Mouse (Mus musculus): ENCODE data around the gene Ankrd63. TPM values are rescaled to one million over a fixed set of nuclear protein-coding genes. Genes with fewer than 3 reads are reported as not detected.

Ankrd63 gene
- polyA plus RNA-seq, 1 experiment: 17.9 TPM

DNA sequence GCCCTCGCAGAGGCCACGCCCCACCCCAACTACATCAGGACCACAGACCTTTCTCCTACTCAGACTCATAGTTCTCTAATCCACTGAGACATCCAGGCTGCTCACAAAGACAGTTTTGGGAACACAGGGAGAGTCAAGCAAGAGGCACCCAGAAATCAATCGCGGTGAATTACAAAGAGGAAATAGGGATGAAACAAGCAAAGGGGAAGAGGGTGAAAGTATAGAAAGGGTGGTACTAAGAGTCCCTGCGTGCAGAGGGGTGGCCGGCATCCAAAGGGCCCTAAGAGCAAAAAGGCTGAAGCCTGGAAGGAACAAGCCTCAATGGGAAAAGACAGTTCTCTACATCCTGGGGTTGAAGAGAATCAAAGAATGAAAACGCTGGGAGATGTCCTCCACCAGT is 40.9 kb upstream of the Ankrd63 start:
- no peak overlapping the region for H3K27ac ChIP-seq (ENCODE audit: insufficient read depth, low read length)
- TF ChIP-seq POLR2A (IDR thresholded peaks at IDR 0.05; ENCODE audit: extremely low read depth, insufficient read depth, low read length) (no peak), CTCF (IDR thresholded peaks at IDR 0.05; ENCODE audit: extremely low read depth, insufficient read depth, low read length) (no peak)

DNA sequence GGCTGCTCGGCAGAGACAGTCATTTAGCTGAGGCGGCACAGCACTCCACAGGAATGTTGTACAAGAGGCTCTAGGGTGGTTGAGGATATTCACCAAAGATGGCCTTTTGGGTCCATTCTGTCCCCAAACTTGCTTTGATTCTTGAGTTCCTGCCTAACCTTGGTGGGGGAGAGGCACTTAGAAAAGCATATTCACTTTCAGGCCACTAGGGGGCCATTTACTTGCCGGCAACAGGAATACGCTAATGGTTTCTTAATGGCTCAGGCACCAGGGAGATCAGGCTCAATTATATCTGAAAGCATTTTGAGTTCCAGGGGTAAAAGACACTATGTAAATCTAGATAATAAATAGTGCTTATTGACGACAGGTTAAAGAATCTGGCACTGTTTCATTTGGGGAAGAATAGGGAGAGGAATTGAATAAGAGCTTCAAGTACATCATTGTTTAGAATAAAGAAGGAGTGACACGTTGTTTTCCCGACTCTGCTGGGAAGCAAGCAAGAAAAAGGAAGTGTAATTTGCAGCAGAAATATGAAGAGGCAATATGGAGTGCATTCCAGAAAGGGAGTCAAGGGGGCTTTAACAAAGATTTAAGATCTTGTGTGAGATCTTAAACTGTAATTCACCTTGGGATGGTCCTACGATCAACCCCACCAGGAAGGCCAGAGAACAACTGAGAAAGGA is 39.6 kb upstream of the Ankrd63 start:
- H3K27ac ChIP-seq (ENCODE audit: insufficient read depth, low read length): no peak overlapping the region
- H3K4me1 ChIP-seq (ENCODE audit: control insufficient read depth, insufficient read depth, low read length): peaks cover 8% of the 10 kb centered on the region
- H3K4me3 ChIP-seq (ENCODE audit: insufficient read depth, low read length): no peak overlapping the region
- peak; percentile 73 for TF ChIP-seq CTCF (IDR thresholded peaks at IDR 0.05; ENCODE audit: extremely low read depth, insufficient read depth, low read length)
- no peak for TF ChIP-seq POLR2A (IDR thresholded peaks at IDR 0.05; ENCODE audit: extremely low read depth, insufficient read depth, low read length)

More for the DNA sequence above, 40.9 kb upstream of the Ankrd63 start:
- H3K4me3 ChIP-seq (ENCODE audit: insufficient read depth, low read length): no peak overlapping the region
- H3K4me1 ChIP-seq (ENCODE audit: control insufficient read depth, insufficient read depth, low read length): peaks cover 12% of the 10 kb centered on the region

DNA sequence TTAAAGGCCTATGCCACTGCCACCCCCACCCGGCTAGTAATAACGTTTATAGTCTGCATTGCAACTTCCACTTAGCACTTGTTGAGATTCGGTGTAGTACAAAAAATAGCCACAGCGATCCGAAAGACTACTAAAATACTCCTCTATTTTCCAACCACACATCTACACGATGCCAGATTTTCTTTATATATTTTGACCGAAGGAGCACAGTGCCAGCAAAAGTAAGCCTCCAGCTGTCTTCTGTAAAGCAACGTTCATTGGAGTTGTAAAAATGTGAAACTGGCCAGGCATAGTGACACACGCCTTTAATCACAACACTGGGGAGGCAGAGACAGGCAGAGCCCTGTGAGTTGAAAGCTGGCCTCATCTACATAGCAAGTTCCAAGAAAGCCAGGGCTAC is 37.4 kb upstream of the Ankrd63 start:
- Histone ChIP-seq H3K27ac (ENCODE audit: insufficient read depth, low read length) (no peak overlapping the region), H3K4me1 (ENCODE audit: control insufficient read depth, insufficient read depth, low read length) (peaks cover 2% of the 10 kb centered on the region), H3K4me3 (ENCODE audit: insufficient read depth, low read length) (no peak overlapping the region)
- TF ChIP-seq CTCF (IDR thresholded peaks at IDR 0.05; ENCODE audit: extremely low read depth, insufficient read depth, low read length) (no peak), POLR2A (IDR thresholded peaks at IDR 0.05; ENCODE audit: extremely low read depth, insufficient read depth, low read length) (no peak)

DNA sequence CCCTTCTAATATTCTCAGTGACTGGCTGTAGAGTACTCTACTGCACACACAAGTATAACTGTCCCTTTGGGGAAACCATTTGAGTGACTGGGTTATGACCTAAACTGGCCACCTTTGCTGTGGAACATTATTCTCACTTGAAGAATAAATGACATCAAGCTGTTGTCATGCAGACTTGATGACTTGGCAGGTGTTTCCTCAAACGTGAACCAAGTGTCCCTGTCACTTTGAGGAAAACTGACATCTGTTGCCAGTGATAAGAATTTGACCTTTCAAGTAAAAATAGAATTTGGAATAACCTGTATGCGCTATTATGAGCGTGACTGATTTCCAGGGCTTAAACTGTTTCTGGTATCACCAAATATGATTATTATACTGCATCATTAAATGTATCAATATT is 36.6 kb upstream of the Ankrd63 start:
- H3K4me1 ChIP-seq (ENCODE audit: control insufficient read depth, insufficient read depth, low read length): peaks cover 2% of the 10 kb centered on the region
- no peak overlapping the region for H3K27ac ChIP-seq (ENCODE audit: insufficient read depth, low read length)
- TF ChIP-seq CTCF (IDR thresholded peaks at IDR 0.05; ENCODE audit: extremely low read depth, insufficient read depth, low read length): no peak
- TF ChIP-seq POLR2A (IDR thresholded peaks at IDR 0.05; ENCODE audit: extremely low read depth, insufficient read depth, low read length): no peak

DNA sequence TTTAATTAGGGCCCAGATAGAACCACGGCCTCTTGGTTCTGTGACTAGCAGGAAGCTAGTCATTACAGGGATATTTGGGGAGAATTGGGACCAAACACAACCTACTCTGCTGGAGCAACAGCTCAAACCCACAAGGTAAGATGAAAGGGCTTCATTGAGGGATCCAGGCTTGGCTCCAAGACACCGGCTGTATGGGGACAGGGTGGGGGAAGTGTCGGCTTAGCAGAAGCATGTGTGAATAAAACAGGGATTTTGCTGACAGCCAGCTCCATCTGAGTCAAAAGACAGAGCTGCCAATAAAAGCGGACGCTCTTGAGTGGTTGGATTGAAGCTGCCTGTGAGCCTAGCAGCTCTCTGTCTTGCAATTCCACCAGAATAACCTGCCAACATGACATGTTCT is 29.6 kb upstream of the Ankrd63 start:
- Histone ChIP-seq H3K27ac (ENCODE audit: insufficient read depth, low read length) (no peak overlapping the region), H3K4me1 (ENCODE audit: control insufficient read depth, insufficient read depth, low read length) (no peaks in the 10 kb centered on the region; the same call in 1 of the 2 replicates), H3K4me3 (ENCODE audit: insufficient read depth, low read length) (no peak overlapping the region)
- TF ChIP-seq CTCF (IDR thresholded peaks at IDR 0.05; ENCODE audit: extremely low read depth, insufficient read depth, low read length) (no peak), POLR2A (IDR thresholded peaks at IDR 0.05; ENCODE audit: extremely low read depth, insufficient read depth, low read length) (no peak)

More for the DNA sequence above, 36.6 kb upstream of the Ankrd63 start:
- H3K4me3 ChIP-seq (ENCODE audit: insufficient read depth, low read length): no peak overlapping the region

DNA sequence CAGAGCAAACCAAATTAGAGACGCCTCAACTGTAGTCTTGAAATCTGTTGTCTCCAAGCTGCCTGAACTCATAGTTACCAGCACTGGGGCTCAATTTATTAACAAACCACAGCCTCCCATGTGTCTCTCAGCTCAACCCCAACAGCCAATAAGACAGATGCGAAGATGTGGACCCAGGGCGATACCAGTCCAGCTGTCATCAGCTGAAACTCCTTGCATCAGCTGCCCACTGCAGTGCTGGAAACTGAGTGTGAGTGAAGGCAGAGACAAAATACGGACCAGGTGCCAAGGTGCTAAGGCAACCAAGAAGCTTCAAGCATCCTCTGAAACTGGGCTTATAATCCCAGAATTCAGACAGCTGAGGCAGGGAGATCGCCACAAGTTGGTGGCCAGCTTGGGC is 28.2 kb upstream of the Ankrd63 start:
- TF ChIP-seq POLR2A (IDR thresholded peaks at IDR 0.05; ENCODE audit: extremely low read depth, insufficient read depth, low read length) (no peak), CTCF (IDR thresholded peaks at IDR 0.05; ENCODE audit: extremely low read depth, insufficient read depth, low read length) (no peak)
- Histone ChIP-seq H3K27ac (ENCODE audit: insufficient read depth, low read length) (no peak overlapping the region), H3K4me1 (ENCODE audit: control insufficient read depth, insufficient read depth, low read length) (no peaks in the 10 kb centered on the region; the same call in 1 of the 2 replicates), H3K4me3 (ENCODE audit: insufficient read depth, low read length) (no peak overlapping the region)

DNA sequence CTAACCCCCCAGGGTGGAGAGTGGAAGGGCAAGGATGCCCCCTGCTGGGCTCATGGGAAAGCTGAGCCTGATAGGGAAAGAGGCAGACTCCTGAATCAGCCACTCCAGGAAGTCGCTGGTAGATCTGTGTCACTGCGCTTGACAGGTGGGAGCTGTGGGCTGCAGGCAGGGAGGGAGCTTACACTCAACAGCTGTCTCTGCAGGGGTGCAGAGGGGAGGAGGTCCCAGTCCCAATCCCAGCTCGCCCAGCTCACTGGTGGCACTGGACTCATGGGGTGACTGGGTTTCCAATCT is 26.8 kb upstream of the Ankrd63 start:
- H3K27ac ChIP-seq (ENCODE audit: insufficient read depth, low read length): no peak overlapping the region
- no peak overlapping the region for H3K4me3 ChIP-seq (ENCODE audit: insufficient read depth, low read length)
- TF ChIP-seq POLR2A (IDR thresholded peaks at IDR 0.05; ENCODE audit: extremely low read depth, insufficient read depth, low read length) (no peak), CTCF (IDR thresholded peaks at IDR 0.05; ENCODE audit: extremely low read depth, insufficient read depth, low read length) (peak; percentile 74)
- H3K4me1 ChIP-seq (ENCODE audit: control insufficient read depth, insufficient read depth, low read length): no peaks in the 10 kb centered on the region; the same call in 1 of the 2 replicates

DNA sequence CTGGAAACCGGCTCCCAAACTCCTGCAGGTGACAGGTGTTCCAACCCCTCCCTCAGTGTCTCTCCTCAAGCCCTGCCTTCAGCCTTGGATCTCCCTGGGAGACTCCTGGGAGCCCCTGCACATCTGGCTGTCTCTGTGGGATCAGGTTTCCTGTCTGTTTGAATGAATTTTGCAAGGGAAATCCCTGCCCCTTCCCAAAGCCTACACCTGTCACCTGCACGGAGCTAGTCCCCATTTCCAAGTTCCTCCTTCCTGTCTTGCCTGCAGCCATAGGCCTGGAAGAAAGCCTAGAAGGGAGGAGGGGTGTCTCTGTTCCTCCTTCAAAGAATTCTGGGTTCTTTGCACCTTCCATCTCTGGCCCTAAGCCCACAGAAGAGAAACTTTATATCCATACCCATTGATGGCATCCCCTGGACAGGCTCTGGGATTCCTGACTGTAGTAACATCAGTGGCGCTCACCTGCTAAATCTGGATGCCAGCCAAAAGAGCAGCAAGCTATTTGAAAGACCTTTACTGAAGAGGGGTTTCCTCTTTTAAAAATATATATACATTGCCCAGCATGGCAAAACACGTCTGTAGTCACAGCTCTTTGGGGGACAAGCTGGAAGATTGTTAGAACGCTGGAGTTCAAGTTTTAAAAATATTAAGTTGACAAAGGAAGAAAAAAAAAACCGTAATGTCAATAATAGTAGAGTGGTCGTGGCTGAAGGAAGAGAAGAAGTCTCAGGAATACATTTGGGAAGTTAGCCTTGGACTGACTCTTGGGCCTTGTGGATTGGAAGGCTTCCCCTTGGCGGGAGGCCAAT is 26.3 kb upstream of the Ankrd63 start:
- Histone ChIP-seq H3K4me1 (ENCODE audit: control insufficient read depth, insufficient read depth, low read length) (no peaks in the 10 kb centered on the region; the same call in 1 of the 2 replicates), H3K4me3 (ENCODE audit: insufficient read depth, low read length) (no peak overlapping the region), H3K27ac (ENCODE audit: insufficient read depth, low read length) (no peak overlapping the region)
- TF ChIP-seq CTCF (IDR thresholded peaks at IDR 0.05; ENCODE audit: extremely low read depth, insufficient read depth, low read length) (no peak), POLR2A (IDR thresholded peaks at IDR 0.05; ENCODE audit: extremely low read depth, insufficient read depth, low read length) (no peak)

DNA sequence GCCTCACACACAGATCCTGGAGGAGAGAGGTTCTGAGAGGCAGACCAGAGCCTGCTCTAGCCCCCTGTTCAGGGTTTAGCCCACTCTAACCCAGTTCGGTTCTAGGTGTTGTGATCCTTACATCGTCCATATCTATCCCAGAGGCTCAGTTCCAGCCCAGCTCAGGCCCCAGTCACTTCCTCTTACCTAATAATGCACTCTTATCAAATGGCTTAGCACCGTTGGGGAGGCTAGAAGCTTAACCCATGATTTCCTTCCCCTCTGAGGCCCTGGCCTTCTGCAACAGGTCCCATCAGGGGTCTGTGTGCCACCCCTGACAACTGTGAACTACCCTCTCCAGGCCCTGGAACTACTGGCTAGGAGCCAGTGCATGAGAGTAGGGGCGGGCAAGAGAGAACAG is 25.4 kb upstream of the Ankrd63 start:
- Histone ChIP-seq H3K4me3 (ENCODE audit: insufficient read depth, low read length) (no peak overlapping the region), H3K27ac (ENCODE audit: insufficient read depth, low read length) (no peak overlapping the region), H3K4me1 (ENCODE audit: control insufficient read depth, insufficient read depth, low read length) (no peaks in the 10 kb centered on the region; the same call in 1 of the 2 replicates)
- no peak for TF ChIP-seq POLR2A (IDR thresholded peaks at IDR 0.05; ENCODE audit: extremely low read depth, insufficient read depth, low read length)
- TF ChIP-seq CTCF (IDR thresholded peaks at IDR 0.05; ENCODE audit: extremely low read depth, insufficient read depth, low read length): no peak

DNA sequence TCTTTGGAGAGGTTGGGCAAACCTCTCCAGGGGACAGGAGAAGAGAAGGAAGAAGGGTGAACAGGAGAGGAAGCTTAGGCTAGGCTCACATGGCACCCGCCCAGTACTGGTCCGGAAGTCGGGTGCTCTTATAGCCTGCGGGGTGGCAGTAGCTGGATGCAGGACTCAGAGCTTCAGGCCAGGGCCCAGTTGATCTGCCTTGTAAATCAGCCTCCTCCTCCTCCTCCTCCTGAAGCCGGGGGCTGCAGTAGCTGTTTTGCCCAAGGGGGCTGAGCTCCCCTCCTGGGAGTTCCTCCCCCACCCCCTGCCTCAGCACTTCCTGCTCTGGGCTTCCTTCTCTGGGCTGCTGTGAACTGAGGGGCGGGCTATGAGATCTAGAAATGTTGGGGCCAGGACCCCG is 24.6 kb upstream of the Ankrd63 start, which contains the start of gene Plcb2:
Plcb2 (minus strand) TSS at position 102 of the 400 bp plus-strand sequence.
- H3K4me1 ChIP-seq (ENCODE audit: control insufficient read depth, insufficient read depth, low read length): no peaks in the 10 kb centered on the region
- H3K4me3 ChIP-seq (ENCODE audit: insufficient read depth, low read length): no peak within 1 kb of the TSS
- no peak within 1 kb of the TSS for H3K27ac ChIP-seq (ENCODE audit: insufficient read depth, low read length)
- TF ChIP-seq POLR2A (IDR thresholded peaks at IDR 0.05; ENCODE audit: extremely low read depth, insufficient read depth, low read length): no peak
- TF ChIP-seq CTCF (IDR thresholded peaks at IDR 0.05; ENCODE audit: extremely low read depth, insufficient read depth, low read length): no peak
